Mouse (Mus musculus): ENCODE measurements around the gene Gpr179. TPM values are rescaled to one million over a fixed set of nuclear protein-coding genes. Genes with fewer than 3 reads are reported as not detected.

The Gpr179 gene
- polyA plus RNA-seq, 1 experiment from 2014 or later = 0.08 TPM

DNA sequence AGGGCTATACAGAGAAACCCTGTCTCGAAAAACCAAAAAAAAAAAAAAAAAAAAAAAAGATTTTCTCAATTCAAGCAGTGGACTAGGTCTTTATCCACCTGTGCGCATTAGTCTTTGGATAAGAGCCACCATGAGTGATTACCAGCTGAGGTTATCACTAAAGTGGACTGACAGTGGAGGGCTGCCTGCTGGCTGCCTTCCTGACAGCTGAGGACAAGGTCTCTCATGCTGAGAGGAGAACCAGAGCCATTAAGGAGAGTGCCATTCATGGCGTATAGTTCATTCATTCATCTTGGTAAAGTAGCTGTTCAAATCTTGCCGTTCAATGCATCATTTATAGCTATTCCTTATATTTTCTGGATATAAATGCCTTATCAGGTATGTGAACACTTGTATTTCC lies 55.3 kb downstream of the Gpr179 start:
- WGBS = 89% methylated on average over 3 of the region's 4 CpGs

DNA sequence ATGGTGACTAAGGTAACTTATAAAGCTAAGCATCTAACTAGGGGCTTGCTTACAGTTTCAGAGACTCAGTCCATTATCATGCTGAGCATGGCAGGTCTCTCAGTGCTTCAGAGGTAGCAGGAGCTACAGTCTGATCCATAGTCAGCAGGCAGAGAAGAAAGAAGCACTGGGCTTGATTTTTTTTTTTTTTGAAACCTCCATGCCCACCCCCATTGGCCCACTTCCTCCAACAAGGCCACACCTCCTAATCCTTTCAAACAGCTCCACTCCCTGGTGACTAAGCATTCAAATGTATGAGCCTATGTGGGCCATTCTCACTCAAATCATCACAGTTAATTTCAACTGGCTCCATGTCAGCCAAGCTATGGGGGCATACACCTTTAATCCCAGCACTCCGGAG lies 59.1 kb downstream of the Gpr179 start:
- no peak overlapping the region for H3K4me3 ChIP-seq (ENCODE audit: low read depth, low read length)
- H3K4me1 ChIP-seq (ENCODE audit: control insufficient read depth, insufficient read depth, low read length) = no peaks in the 10 kb centered on the region
- H3K9ac ChIP-seq (ENCODE audit: low read length) = no peak overlapping the region
- H3K27ac ChIP-seq (ENCODE audit: low read depth, low read length) = no peak overlapping the region
- H3K36me3 ChIP-seq (ENCODE audit: control insufficient read depth, insufficient read depth, low read length) = no peaks in the 10 kb centered on the region
- no peak for ATAC-seq (ENCODE audit: insufficient read depth, low FRiP score, low TSS enrichment)
- no peak overlapping the region for H3K4me2 ChIP-seq (ENCODE audit: low read depth)
- WGBS = 96% methylated on average over 1 of the region's 1 CpGs
- DNase-seq (ENCODE audit: low spot score) = no peak
- no peaks in the 10 kb centered on the region for H3K27me3 ChIP-seq (ENCODE audit: control insufficient read depth, insufficient read depth, low read length)
- no peaks in the 10 kb centered on the region for H3K9me3 ChIP-seq (ENCODE audit: control insufficient read depth, low read length)

More for the DNA sequence above, 55.3 kb downstream of the Gpr179 start:
- no peak overlapping the region for H3K9ac ChIP-seq (ENCODE audit: low read length)
- ATAC-seq (ENCODE audit: insufficient read depth, low FRiP score, low TSS enrichment) = no peak
- H3K27ac ChIP-seq (ENCODE audit: low read depth, low read length) = no peak overlapping the region
- H3K4me3 ChIP-seq (ENCODE audit: low read depth, low read length) = no peak overlapping the region
- no peaks in the 10 kb centered on the region for H3K9me3 ChIP-seq (ENCODE audit: control insufficient read depth, low read length)
- no peak overlapping the region for H3K4me2 ChIP-seq (ENCODE audit: low read depth)
- no peaks in the 10 kb centered on the region for H3K27me3 ChIP-seq (ENCODE audit: control insufficient read depth, insufficient read depth, low read length)
- no peaks in the 10 kb centered on the region for H3K4me1 ChIP-seq (ENCODE audit: control insufficient read depth, insufficient read depth, low read length)
- no peak for DNase-seq (ENCODE audit: low spot score)
- H3K36me3 ChIP-seq (ENCODE audit: control insufficient read depth, insufficient read depth, low read length) = no peaks in the 10 kb centered on the region

GRCm38 (mm10) chr11:97289276-97290230 lies 62.3 kb downstream of the Gpr179 start:
- Histone ChIP-seq H3K9me3 (ENCODE audit: control insufficient read depth, low read length) (no peaks in the 10 kb centered on the region), H3K9ac (ENCODE audit: low read length) (no peak overlapping the region; the same call in 1 of the 2 replicates), H3K4me1 (ENCODE audit: control insufficient read depth, insufficient read depth, low read length) (no peaks in the 10 kb centered on the region), H3K27ac (ENCODE audit: low read depth, low read length) (no peak overlapping the region), H3K4me2 (ENCODE audit: low read depth) (no peak overlapping the region), H3K4me3 (ENCODE audit: low read depth, low read length) (no peak overlapping the region), H3K27me3 (ENCODE audit: control insufficient read depth, insufficient read depth, low read length) (no peaks in the 10 kb centered on the region), H3K36me3 (ENCODE audit: control insufficient read depth, insufficient read depth, low read length) (no peaks in the 10 kb centered on the region)
- WGBS = 61% methylated on average over 12 of the region's 12 CpGs
- ATAC-seq (ENCODE audit: insufficient read depth, low FRiP score, low TSS enrichment) (no peak), DNase-seq (ENCODE audit: low spot score) (no peak)

DNA sequence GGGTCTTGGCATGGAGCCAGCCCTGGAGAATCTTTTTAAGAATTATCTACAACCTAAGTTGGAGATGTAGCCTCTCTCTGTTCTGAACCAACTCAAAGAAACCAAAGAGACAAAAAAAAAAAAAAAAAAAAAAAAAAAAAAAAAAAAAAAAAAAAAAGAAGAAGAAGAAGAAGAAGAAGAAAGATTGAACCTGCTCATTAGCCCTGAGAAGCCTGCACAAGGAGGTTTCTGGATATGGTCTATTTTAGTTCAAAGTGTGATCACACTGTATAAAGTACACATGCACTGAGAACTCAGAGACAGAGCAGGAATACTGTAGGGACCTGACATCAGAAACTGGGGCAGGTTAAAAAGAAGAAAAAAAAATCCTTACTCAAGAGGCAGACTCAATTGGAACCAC lies 64.2 kb downstream of the Gpr179 start:
- H3K4me3 ChIP-seq (ENCODE audit: low read depth, low read length) = no peak overlapping the region
- H3K4me2 ChIP-seq (ENCODE audit: low read depth) = no peak overlapping the region
- no peak overlapping the region for H3K9ac ChIP-seq (ENCODE audit: low read length)
- no peak overlapping the region for H3K27ac ChIP-seq (ENCODE audit: low read depth, low read length)
- no peaks in the 10 kb centered on the region for H3K4me1 ChIP-seq (ENCODE audit: control insufficient read depth, insufficient read depth, low read length)
- DNase-seq (ENCODE audit: low spot score) (no peak), ATAC-seq (ENCODE audit: insufficient read depth, low FRiP score, low TSS enrichment) (no peak)
- no peaks in the 10 kb centered on the region for H3K36me3 ChIP-seq (ENCODE audit: control insufficient read depth, insufficient read depth, low read length)
- no peaks in the 10 kb centered on the region for H3K9me3 ChIP-seq (ENCODE audit: control insufficient read depth, low read length)
- no peaks in the 10 kb centered on the region for H3K27me3 ChIP-seq (ENCODE audit: control insufficient read depth, insufficient read depth, low read length)

GRCm38 (mm10) chr11:97286973-97287372 lies 64.9 kb downstream of the Gpr179 start:
- Histone ChIP-seq H3K4me3 (ENCODE audit: low read depth, low read length) (no peak overlapping the region), H3K27me3 (ENCODE audit: control insufficient read depth, insufficient read depth, low read length) (no peaks in the 10 kb centered on the region), H3K36me3 (ENCODE audit: control insufficient read depth, insufficient read depth, low read length) (no peaks in the 10 kb centered on the region), H3K9me3 (ENCODE audit: control insufficient read depth, low read length) (no peaks in the 10 kb centered on the region), H3K4me1 (ENCODE audit: control insufficient read depth, insufficient read depth, low read length) (no peaks in the 10 kb centered on the region), H3K4me2 (ENCODE audit: low read depth) (no peak overlapping the region), H3K27ac (ENCODE audit: low read depth, low read length) (no peak overlapping the region), H3K9ac (ENCODE audit: low read length) (no peak overlapping the region)
- no peak for ATAC-seq (ENCODE audit: insufficient read depth, low FRiP score, low TSS enrichment)
- DNase-seq (ENCODE audit: low spot score) = no peak
- WGBS = 54% methylated on average over 6 of the region's 6 CpGs

- Histone ChIP-seq H3K9me3 (ENCODE audit: control insufficient read depth, low read length) (no peaks in the 10 kb centered on the region), H3K4me1 (ENCODE audit: control insufficient read depth, insufficient read depth, low read length) (no peaks in the 10 kb centered on the region), H3K4me2 (ENCODE audit: low read depth) (no peak overlapping the region), H3K36me3 (ENCODE audit: control insufficient read depth, insufficient read depth, low read length) (no peaks in the 10 kb centered on the region), H3K4me3 (ENCODE audit: low read depth, low read length) (no peak overlapping the region), H3K27ac (ENCODE audit: low read depth, low read length) (no peak overlapping the region), H3K27me3 (ENCODE audit: control insufficient read depth, insufficient read depth, low read length) (no peaks in the 10 kb centered on the region), H3K9ac (ENCODE audit: low read length) (no peak overlapping the region)
- no peak for DNase-seq (ENCODE audit: low spot score)
- 81% methylated on average over 9 of the region's 9 CpGs for WGBS
- ATAC-seq (ENCODE audit: insufficient read depth, low FRiP score, low TSS enrichment) = no peak
Observed at GRCm38 (mm10) chr11:97285852-97286775, 65.8 kb downstream of the Gpr179 start.

- Histone ChIP-seq H3K4me2 (ENCODE audit: low read depth) (no peak overlapping the region), H3K4me3 (ENCODE audit: low read depth, low read length) (no peak overlapping the region), H3K9me3 (ENCODE audit: control insufficient read depth, low read length) (no peaks in the 10 kb centered on the region), H3K36me3 (ENCODE audit: control insufficient read depth, insufficient read depth, low read length) (no peaks in the 10 kb centered on the region), H3K4me1 (ENCODE audit: control insufficient read depth, insufficient read depth, low read length) (no peaks in the 10 kb centered on the region), H3K27me3 (ENCODE audit: control insufficient read depth, insufficient read depth, low read length) (no peaks in the 10 kb centered on the region), H3K9ac (ENCODE audit: low read length) (no peak overlapping the region), H3K27ac (ENCODE audit: low read depth, low read length) (no peak overlapping the region)
- DNase-seq (ENCODE audit: low spot score) (no peak), ATAC-seq (ENCODE audit: insufficient read depth, low FRiP score, low TSS enrichment) (no peak)
- WGBS = 82% methylated on average over 4 of the region's 4 CpGs
Observed at GRCm38 (mm10) chr11:97284854-97285253, 67.0 kb downstream of the Gpr179 start.

GRCm38 (mm10) chr11:97282179-97282578 lies 69.7 kb downstream of the Gpr179 start:
- H3K4me2 ChIP-seq (ENCODE audit: low read depth) = no peak overlapping the region
- H3K4me3 ChIP-seq (ENCODE audit: low read depth, low read length) = no peak overlapping the region
- ATAC-seq (ENCODE audit: insufficient read depth, low FRiP score, low TSS enrichment) (no peak), DNase-seq (ENCODE audit: low spot score) (no peak)
- no peak overlapping the region for H3K9ac ChIP-seq (ENCODE audit: low read length)
- no peaks in the 10 kb centered on the region for H3K36me3 ChIP-seq (ENCODE audit: control insufficient read depth, insufficient read depth, low read length)
- no peaks in the 10 kb centered on the region for H3K9me3 ChIP-seq (ENCODE audit: control insufficient read depth, low read length)
- H3K4me1 ChIP-seq (ENCODE audit: control insufficient read depth, insufficient read depth, low read length) = peaks cover 8% of the 10 kb centered on the region
- 87% methylated on average over 6 of the region's 6 CpGs for WGBS
- no peaks in the 10 kb centered on the region for H3K27me3 ChIP-seq (ENCODE audit: control insufficient read depth, insufficient read depth, low read length)
- no peak overlapping the region for H3K27ac ChIP-seq (ENCODE audit: low read depth, low read length)

Measured in neural tube, embryonic 11.5 days (tissue).